Mouse (Mus musculus) midbrain, embryonic 14.5 days (tissue): ENCODE results near the gene Macrod2. TPM values are rescaled to one million over a fixed set of nuclear protein-coding genes. Genes with fewer than 3 reads are reported as not detected.
A peak's percentile ranks its signal among the peaks of the same experiment; 100 is the strongest.

Experiments
- ATAC-seq: fragments of 200-750 bp; cut with Nextera tagmentation; 2 replicates; pipeline ENCODE4 v1.8.0; 2017; ENCODE audit warnings: moderate number of reproducible peaks, moderate library complexity; ENCODE audit not compliant: low FRiP score, low TSS enrichment
- DNase-seq: peaks from one replicate; pipeline ENCODE4 v3.0.0-alpha.2; 2015
- H3K27ac ChIP-seq: fragments of 300-500 bp; sonication (generic); replicated peaks from 2 replicates; pipeline ENCODE4 v1.5.1; 2014; ENCODE audit warnings: mild to moderate bottlenecking, low read depth, low read length, moderate library complexity
- H3K27me3 ChIP-seq: fragments of 300-500 bp; sonication (generic); 2 replicates; pipeline ENCODE4 v1.6.1; 2014; ENCODE audit warnings: low read length, control low read depth, mixed read lengths; ENCODE audit not compliant: control insufficient read depth, insufficient read depth
- H3K36me3 ChIP-seq: fragments of 300-500 bp; sonication (generic); 2 replicates; pipeline ENCODE4 v1.6.1; 2014; ENCODE audit warnings: low read length, control low read depth; ENCODE audit not compliant: control insufficient read depth, insufficient read depth
- H3K4me1 ChIP-seq: fragments of 300-500 bp; sonication (generic); 2 replicates; pipeline ENCODE4 v1.6.1; 2014; ENCODE audit warnings: mild to moderate bottlenecking, antibody characterized with exemption, low read length, control low read depth; ENCODE audit not compliant: control insufficient read depth, insufficient read depth
- H3K4me2 ChIP-seq: fragments of 300-500 bp; sonication (generic); 2 replicates; pipeline ENCODE4 v1.6.1; 2014; ENCODE audit warnings: mild to moderate bottlenecking, low read length, moderate library complexity
- H3K4me3 ChIP-seq: fragments of 300-500 bp; sonication (generic); replicated peaks from 2 replicates; pipeline ENCODE4 v1.5.1; 2014; ENCODE audit warnings: low read depth, low read length
- H3K9ac ChIP-seq: fragments of 300-500 bp; sonication (generic); replicated peaks from 2 replicates; pipeline ENCODE4 v1.6.1; 2014; ENCODE audit warnings: mild to moderate bottlenecking, low read length, moderate library complexity
- H3K9me3 ChIP-seq: fragments of 300-500 bp; sonication (generic); 2 replicates; pipeline ENCODE4 v1.6.1; 2016; ENCODE audit warnings: low read length, control low read depth, mixed read lengths; ENCODE audit not compliant: control insufficient read depth
- WGBS: fragments of 180-500 bp; shearing (Covaris S2); extraction: QIAGEN DNeasy Blood & Tissue Kit; methylation state at CpG from one replicate; pipeline ENCODE4 v1.1.7; 2014; 5-methylcytosine and 5-hydroxymethylcytosine counted together
- polyA plus RNA-seq: library from polyadenylated mRNA; unstranded; fragments of >200 nt; fragmentation: Nextera tagmentation; extraction: Ambion mirVana; gene quantifications from 2 replicates; pipeline ENCODE4 v1.2.1, GENCODE M21; 2014

Macrod2 gene
- polyA plus RNA-seq, 1 experiment from 2014 or later, result 61.4 TPM

DNA sequence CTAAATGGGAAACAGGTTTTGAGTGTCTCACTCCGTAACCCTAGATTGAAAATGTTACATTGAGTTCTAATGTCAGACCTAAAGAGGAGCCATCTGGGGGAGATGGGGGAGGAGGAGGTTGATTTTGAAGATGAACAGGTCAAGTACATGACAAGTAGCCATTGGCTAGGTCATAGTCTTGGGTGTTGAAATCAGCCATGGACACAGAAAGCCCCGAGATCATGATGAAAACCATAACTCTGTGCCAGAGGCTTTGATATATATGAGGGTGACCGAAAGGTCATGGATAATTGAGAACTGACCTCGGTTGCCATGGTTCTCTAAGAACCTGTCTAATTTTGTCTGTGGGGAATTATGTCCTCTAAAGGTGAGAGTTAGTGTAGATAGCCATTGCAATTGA, 1405.1 kb downstream of the Macrod2 start:
- ATAC-seq (no peak), DNase-seq (no peak)
- 81% methylated on average over 4 of the region's 4 CpGs for WGBS

DNA sequence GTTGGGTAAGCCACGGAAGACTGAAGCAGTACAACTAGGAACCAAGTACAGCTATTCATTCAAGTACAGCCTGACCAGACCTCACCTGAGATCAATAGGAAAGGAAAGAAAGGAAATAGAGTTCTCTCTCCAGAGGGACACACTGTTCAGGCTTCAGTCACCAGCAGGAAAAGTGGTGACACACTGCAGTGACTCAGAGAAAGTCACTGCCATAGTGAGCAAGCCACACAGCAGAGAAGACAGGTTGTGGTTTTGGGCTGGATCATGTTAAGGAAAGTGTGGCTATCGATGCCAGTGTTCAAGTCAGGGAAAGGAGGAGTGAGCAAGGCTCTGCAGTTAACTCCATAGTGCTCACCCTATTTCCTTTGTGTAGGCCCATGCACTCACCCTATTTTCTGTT, 1405.8 kb downstream of the Macrod2 start:
- 71% methylated on average over 2 of the region's 2 CpGs for WGBS
- H3K4me1 ChIP-seq, result no peaks in the 10 kb centered on the region
- no peaks in the 10 kb centered on the region for H3K9me3 ChIP-seq
- DNase-seq (no peak), ATAC-seq (no peak)
- H3K27me3 ChIP-seq, result no peaks in the 10 kb centered on the region
- H3K36me3 ChIP-seq, result no peaks in the 10 kb centered on the region
- no peak overlapping the region for H3K27ac ChIP-seq
- no peak overlapping the region for H3K4me3 ChIP-seq
- H3K4me2 ChIP-seq, result no peak overlapping the region
- H3K9ac ChIP-seq, result no peak overlapping the region

More for the DNA sequence above, 1405.1 kb downstream of the Macrod2 start:
- Histone ChIP-seq H3K9ac (no peak overlapping the region), H3K4me3 (no peak overlapping the region), H3K27me3 (no peaks in the 10 kb centered on the region), H3K36me3 (no peaks in the 10 kb centered on the region), H3K27ac (no peak overlapping the region), H3K9me3 (no peaks in the 10 kb centered on the region), H3K4me1 (no peaks in the 10 kb centered on the region), H3K4me2 (no peak overlapping the region)

DNA sequence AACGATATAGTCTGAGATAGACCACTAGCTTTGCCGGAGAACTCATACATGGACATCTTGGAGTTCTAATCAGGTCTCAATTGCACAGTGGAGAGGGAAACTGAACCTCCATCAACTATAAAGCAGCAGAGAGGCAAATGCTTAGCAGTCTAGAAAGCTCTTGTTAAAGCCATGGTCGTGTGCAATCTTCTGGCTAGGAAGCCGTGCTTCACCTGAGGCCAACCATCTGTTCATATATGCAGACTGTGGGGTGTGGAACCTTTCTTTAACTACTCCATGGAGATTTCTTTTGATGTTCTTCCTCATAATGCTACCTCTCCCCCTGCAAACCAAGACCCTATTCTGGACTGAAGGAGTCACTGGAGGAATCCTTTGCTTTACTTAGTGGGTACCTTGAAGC, 1421.2 kb downstream of the Macrod2 start:
- no peak overlapping the region for H3K4me2 ChIP-seq
- ATAC-seq (no peak), DNase-seq (no peak)
- no peaks in the 10 kb centered on the region for H3K4me1 ChIP-seq
- WGBS, result 94% methylated on average over 4 of the region's 4 CpGs
- H3K4me3 ChIP-seq, result no peak overlapping the region
- no peak overlapping the region for H3K27ac ChIP-seq
- no peaks in the 10 kb centered on the region for H3K36me3 ChIP-seq
- H3K27me3 ChIP-seq, result no peaks in the 10 kb centered on the region
- H3K9me3 ChIP-seq, result no peaks in the 10 kb centered on the region
- H3K9ac ChIP-seq, result no peak overlapping the region

DNA sequence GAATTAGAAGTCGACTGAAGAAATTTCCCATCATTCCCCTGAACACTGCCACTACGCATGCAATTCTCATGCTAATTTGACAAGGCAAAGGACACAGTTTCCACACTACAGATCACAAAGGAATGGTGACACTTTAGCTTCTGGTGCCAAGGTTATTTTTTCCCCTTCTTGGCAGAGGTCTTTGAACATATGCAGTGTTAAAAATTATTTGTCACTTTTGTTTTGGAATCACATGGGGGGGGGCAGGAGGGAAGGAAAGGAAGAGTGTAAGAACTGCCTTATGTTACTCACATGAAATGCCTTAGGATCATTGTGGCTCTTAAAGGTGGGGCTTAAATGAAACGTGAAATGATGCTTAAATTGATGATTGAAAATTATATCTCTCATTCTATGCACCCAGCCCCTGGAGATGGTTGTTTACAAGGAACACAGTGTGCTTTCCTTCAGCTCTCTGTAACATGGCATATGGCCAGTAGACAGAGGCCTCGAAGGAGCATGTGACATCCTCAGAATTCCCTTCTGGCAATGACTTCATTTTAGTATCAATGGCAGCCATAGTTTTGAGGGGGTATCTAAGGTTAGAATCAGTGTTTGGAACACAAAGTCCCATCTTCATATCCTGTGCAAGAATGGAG, 1422.6 kb downstream of the Macrod2 start:
- Histone ChIP-seq H3K27me3 (no peaks in the 10 kb centered on the region), H3K4me3 (no peak overlapping the region), H3K9ac (no peak overlapping the region), H3K4me1 (no peaks in the 10 kb centered on the region), H3K4me2 (no peak overlapping the region), H3K36me3 (no peaks in the 10 kb centered on the region), H3K9me3 (no peaks in the 10 kb centered on the region), H3K27ac (no peak overlapping the region)
- DNase-seq (no peak), ATAC-seq (no peak)
- WGBS, result 67% methylated on average over 4 of the region's 4 CpGs

DNA sequence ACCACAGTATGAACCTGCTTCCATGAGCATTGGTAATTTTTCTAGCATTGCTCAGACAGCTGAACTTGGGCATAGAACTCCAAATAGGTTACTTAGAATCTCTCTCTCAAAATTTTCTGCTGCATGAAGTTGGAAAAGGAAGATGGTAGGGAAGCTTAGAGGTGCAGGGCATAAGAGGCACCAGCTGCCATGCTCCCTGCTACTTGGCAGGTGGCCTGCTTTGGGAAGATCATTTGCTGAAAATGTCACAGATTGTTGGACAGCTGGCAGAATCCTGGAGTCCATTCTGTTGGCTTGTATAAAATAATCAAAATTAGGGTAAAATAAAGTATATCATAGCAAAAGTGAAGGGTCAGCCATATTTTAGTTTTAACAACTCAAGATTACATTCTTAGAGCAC, 1425.7 kb downstream of the Macrod2 start:
- no peak overlapping the region for H3K4me3 ChIP-seq
- no peaks in the 10 kb centered on the region for H3K36me3 ChIP-seq
- H3K4me1 ChIP-seq, result no peaks in the 10 kb centered on the region
- no peak overlapping the region for H3K4me2 ChIP-seq
- no peaks in the 10 kb centered on the region for H3K9me3 ChIP-seq
- no peak overlapping the region for H3K27ac ChIP-seq
- no peak overlapping the region for H3K9ac ChIP-seq
- no peaks in the 10 kb centered on the region for H3K27me3 ChIP-seq
- ATAC-seq (no peak), DNase-seq (peak; percentile 11)

DNA sequence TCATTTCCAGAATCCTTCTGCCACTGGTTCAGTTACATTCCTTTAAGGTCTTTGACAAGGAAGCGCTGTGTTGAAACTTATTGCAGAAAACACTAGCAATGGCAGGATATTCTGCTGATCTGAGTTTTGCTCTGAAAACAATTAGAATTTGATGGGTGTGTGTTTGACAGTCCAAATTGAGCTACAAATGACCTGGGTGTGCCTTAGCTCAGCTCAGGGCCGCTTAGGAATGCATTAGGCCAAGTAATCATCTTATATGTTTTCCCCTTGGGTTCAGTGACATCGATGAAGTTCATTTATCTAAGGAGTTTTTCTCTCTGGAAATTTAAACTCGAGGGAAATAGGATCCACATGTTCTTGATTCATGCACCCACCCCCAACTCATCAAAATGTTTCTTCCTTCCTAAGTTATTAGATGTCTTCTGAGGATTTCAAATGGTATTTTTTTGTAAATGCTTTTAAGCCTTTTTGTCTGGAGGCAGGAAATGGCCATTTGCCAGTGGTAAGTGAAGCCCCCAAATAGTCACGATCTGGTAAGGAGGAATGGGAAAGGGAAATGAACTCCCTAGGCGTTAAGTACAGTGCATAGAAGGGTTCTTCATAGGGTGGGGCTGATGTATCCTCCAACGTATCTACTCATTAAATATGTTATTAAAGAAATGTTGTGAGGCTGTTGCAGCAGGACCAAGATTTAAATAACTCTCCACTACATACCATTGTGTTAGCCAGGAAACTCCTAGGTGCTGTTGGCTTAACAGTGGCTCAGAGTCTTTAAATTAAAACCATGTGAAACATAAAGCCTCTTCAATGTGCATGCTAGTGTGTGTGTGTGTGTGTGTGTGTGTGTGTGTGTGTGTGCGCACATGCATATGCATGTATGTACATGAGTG, 1430.7 kb downstream of the Macrod2 start:
- Histone ChIP-seq H3K27me3 (no peaks in the 10 kb centered on the region), H3K36me3 (no peaks in the 10 kb centered on the region), H3K4me2 (no peak overlapping the region), H3K27ac (no peak overlapping the region), H3K9ac (no peak overlapping the region), H3K4me3 (no peak overlapping the region), H3K4me1 (no peaks in the 10 kb centered on the region), H3K9me3 (no peaks in the 10 kb centered on the region)
- ATAC-seq (no peak), DNase-seq (no peak)
- 79% methylated on average over 8 of the region's 8 CpGs for WGBS

DNA sequence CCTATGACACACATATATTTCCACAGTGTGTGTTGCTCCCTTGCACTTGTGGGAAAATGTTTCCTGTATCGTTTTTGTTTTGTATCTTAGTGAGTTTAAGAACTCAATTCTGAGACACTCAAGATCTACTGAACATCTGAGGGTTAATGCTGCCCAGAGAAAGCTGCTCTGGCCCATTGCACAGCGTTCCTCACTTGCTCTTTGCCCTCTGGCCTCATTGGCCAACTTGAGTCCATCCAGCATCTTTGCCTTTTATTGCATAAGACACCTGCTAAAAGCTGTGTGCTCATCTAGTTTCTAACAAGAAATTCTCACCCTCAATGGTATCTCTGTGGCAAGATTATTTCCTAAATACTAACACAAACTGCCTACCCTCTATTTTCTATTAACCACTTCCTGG, 1435.4 kb downstream of the Macrod2 start:
- Histone ChIP-seq H3K9ac (no peak overlapping the region), H3K4me2 (no peak overlapping the region), H3K36me3 (no peaks in the 10 kb centered on the region), H3K27ac (no peak overlapping the region), H3K27me3 (no peaks in the 10 kb centered on the region), H3K4me3 (no peak overlapping the region), H3K9me3 (no peaks in the 10 kb centered on the region), H3K4me1 (no peaks in the 10 kb centered on the region)
- DNase-seq, result no peak
- no peak for ATAC-seq
- 86% methylated on average over 2 of the region's 2 CpGs for WGBS

DNA sequence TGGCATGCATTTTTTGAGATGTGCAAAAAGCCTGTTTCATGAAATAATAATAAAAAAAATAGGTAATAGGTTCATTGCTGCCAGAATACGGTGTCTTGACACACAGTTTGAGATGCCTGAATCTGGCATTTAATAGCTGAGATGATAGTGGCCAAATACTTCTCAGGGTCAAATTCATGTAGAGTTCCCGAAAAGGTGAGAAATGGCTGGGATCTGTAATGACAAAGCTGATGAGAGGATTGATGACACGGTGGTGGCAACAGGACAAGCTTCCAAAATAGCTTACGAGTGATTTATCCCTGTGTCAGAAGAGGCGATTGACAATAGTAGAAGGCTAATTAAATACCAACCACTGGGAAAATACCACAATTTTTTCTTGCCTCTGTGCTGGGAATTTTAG, 1436.4 kb downstream of the Macrod2 start:
- H3K4me3 ChIP-seq, result no peak overlapping the region
- H3K4me1 ChIP-seq, result no peaks in the 10 kb centered on the region
- H3K9ac ChIP-seq, result no peak overlapping the region
- H3K27ac ChIP-seq, result no peak overlapping the region
- H3K4me2 ChIP-seq, result no peak overlapping the region
- 90% methylated on average over 5 of the region's 5 CpGs for WGBS
- DNase-seq, result no peak
- no peaks in the 10 kb centered on the region for H3K27me3 ChIP-seq
- H3K9me3 ChIP-seq, result no peaks in the 10 kb centered on the region
- H3K36me3 ChIP-seq, result no peaks in the 10 kb centered on the region
- ATAC-seq, result no peak
